Mouse (Mus musculus): ENCODE measurements around the gene Pkig. TPM values are rescaled to one million over a fixed set of nuclear protein-coding genes. Genes with fewer than 3 reads are reported as not detected.

Gene Pkig
- total and polyA plus RNA-seq, 3 experiments, result 79.5 to 160 TPM; not detected in 1

DNA sequence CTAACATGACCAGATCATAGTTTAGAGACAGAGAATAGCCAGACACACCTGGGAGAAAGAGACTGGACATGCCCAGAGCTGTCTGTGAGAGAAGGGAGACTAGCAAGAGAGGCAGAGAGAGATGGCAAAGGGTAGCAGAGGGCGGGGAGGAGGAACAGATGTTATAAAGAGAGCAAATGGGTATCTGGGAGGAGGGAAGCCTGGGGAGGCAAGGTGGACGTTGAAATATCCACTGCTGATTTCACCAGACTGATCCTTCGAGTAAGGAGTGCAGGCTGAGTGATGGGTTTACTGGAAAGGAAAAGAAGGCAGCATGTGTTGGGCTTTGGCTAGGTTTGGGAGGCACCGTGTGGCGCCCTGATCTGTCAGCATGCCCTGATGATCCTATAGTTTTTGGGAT lies 16.2 kb downstream of the Pkig start:
- Histone ChIP-seq H3K79me2 (ENCODE audit: control insufficient read depth, insufficient read depth, low read length, poor library complexity) (peaks cover 6% of the 10 kb centered on the region; the same call in 1 of the 2 replicates), H3K27ac (ENCODE audit: control insufficient read depth, low read depth, low read length) (no peak overlapping the region), H3K36me3 (ENCODE audit: control insufficient read depth in 1 of 2, insufficient read depth in 2 of 2, low read length in 2 of 2) (peaks cover 0 to 17% of the 10 kb centered on the region in 2 experiments; a peak in 3 of 4 replicates), H3K27me3 (ENCODE audit: control insufficient read depth in 1 of 2, insufficient read depth in 2 of 2, low read length in 2 of 2) (no peaks in the 10 kb centered on the region), H3K4me1 (ENCODE audit: control insufficient read depth in 1 of 2, insufficient read depth in 2 of 2, low read length in 2 of 2) (peaks cover 4 to 16% of the 10 kb centered on the region in 2 experiments; a peak in 3 of 4 replicates), H3K9ac (ENCODE audit: control insufficient read depth, low read depth, low read length, poor library complexity, severe bottlenecking) (no peak overlapping the region), H3K4me3 (ENCODE audit: control insufficient read depth in 1 of 2, insufficient read depth in 1 of 2, low read depth in 2 of 2, low read length in 2 of 2) (no peak overlapping the region), H3K9me3 (replicated peaks; ENCODE audit: insufficient read depth, low read length) (no peaks in the 10 kb centered on the region)
- TF ChIP-seq NRF1 (IDR thresholded peaks at IDR 0.05; ENCODE audit: insufficient read depth, low read depth, low read length, poor library complexity, severe bottlenecking) (no peak), JUND (IDR thresholded peaks at IDR 0.05; ENCODE audit: low read depth, low read length) (no peak), NELFE (IDR thresholded peaks at IDR 0.05; ENCODE audit: low read depth, low read length) (no peak), CTCF (IDR thresholded peaks at IDR 0.05 in 2 of 3, conservative IDR thresholded peaks at IDR 0.05 in 1 of 3; ENCODE audit: control insufficient read depth in 1 of 3, insufficient read depth in 1 of 3, low read depth in 2 of 3, low read length in 3 of 3, poor library complexity in 1 of 3, severe bottlenecking in 1 of 3) (no peak), GATA1 (IDR thresholded peaks at IDR 0.05; ENCODE audit: low read depth, low read length) (no peak)
- no peak for DNase-seq (ENCODE audit: low read depth, low spot score)

GRCm38 (mm10) chr2:163675144-163675619 lies 17.0 kb downstream of the Pkig start:
- TF ChIP-seq NELFE (IDR thresholded peaks at IDR 0.05; ENCODE audit: low read depth, low read length) (no peak), BHLHE40 (IDR thresholded peaks at IDR 0.05; ENCODE audit: borderline replicate concordance, low read depth, low read length) (no peak), MYC (IDR thresholded peaks at IDR 0.05; ENCODE audit: low read depth, low read length) (no peak), JUND (IDR thresholded peaks at IDR 0.05; ENCODE audit: low read depth, low read length) (no peak), CHD1 (IDR thresholded peaks at IDR 0.05; ENCODE audit: low read depth, low read length) (no peak), CTCF (IDR thresholded peaks at IDR 0.05 in 2 of 3, conservative IDR thresholded peaks at IDR 0.05 in 1 of 3; ENCODE audit: control insufficient read depth in 1 of 3, insufficient read depth in 1 of 3, low read depth in 2 of 3, low read length in 3 of 3, poor library complexity in 1 of 3, severe bottlenecking in 1 of 3) (no peak), MAFK (IDR thresholded peaks at IDR 0.05; ENCODE audit: borderline replicate concordance, low read depth, low read length) (no peak), MEF2A (IDR thresholded peaks at IDR 0.05; ENCODE audit: extremely low read depth, insufficient replicate concordance, low read depth, low read length, poor library complexity, severe bottlenecking) (no peak), MAZ (IDR thresholded peaks at IDR 0.05; ENCODE audit: low read depth, low read length) (no peak), ELF1 (IDR thresholded peaks at IDR 0.05; ENCODE audit: low read depth, low read length) (no peak), POLR2A (IDR thresholded peaks at IDR 0.05; ENCODE audit: control insufficient read depth in 1 of 2, insufficient read depth in 1 of 2, low read depth in 1 of 2, low read length in 2 of 2, poor library complexity in 1 of 2) (no peak), MYB (IDR thresholded peaks at IDR 0.05; ENCODE audit: low read depth, low read length) (no peak), ZC3H11A (IDR thresholded peaks at IDR 0.05; ENCODE audit: low read depth, low read length) (no peak)
- Histone ChIP-seq H3K36me3 (ENCODE audit: control insufficient read depth in 1 of 2, insufficient read depth in 2 of 2, low read length in 2 of 2) (peaks cover 0 to 17% of the 10 kb centered on the region in 2 experiments; a peak in 3 of 4 replicates), H3K27me3 (ENCODE audit: control insufficient read depth in 1 of 2, insufficient read depth in 2 of 2, low read length in 2 of 2) (no peaks in the 10 kb centered on the region), H3K79me2 (ENCODE audit: control insufficient read depth, insufficient read depth, low read length, poor library complexity) (peaks cover 6% of the 10 kb centered on the region; the same call in 1 of the 2 replicates), H3K4me3 (ENCODE audit: control insufficient read depth in 1 of 2, insufficient read depth in 1 of 2, low read depth in 2 of 2, low read length in 2 of 2) (no peak overlapping the region), H3K4me1 (ENCODE audit: control insufficient read depth in 1 of 2, insufficient read depth in 2 of 2, low read length in 2 of 2) (peaks cover 4 to 16% of the 10 kb centered on the region in 2 experiments; a peak in 3 of 4 replicates), H3K27ac (ENCODE audit: control insufficient read depth, low read depth, low read length) (no peak overlapping the region), H3K9me3 (replicated peaks; ENCODE audit: insufficient read depth, low read length) (no peaks in the 10 kb centered on the region), H3K9ac (ENCODE audit: control insufficient read depth, low read depth, low read length, poor library complexity, severe bottlenecking) (no peak overlapping the region)
- no peak for DNase-seq (ENCODE audit: low read depth, low spot score)
